Mouse (Mus musculus) myocyte (in vitro differentiated cells): ENCODE data around the gene Srpk2. TPM values are rescaled to one million over a fixed set of nuclear protein-coding genes. Genes with fewer than 3 reads are reported as not detected.

Experiments used
- H3K27me3 ChIP-seq: one replicate; pipeline ENCODE4 v1.6.1; 2011; ENCODE audit not compliant: control insufficient read depth, insufficient read depth, insufficient read length
- H3K36me3 ChIP-seq: one replicate; pipeline ENCODE4 v1.6.1; 2011; ENCODE audit not compliant: control insufficient read depth, insufficient read depth
- H3K4me2 ChIP-seq: one replicate; pipeline ENCODE4 v1.6.1; 2011; ENCODE audit warnings: low read depth, control low read depth
- H3K4me3 ChIP-seq: one replicate; pipeline ENCODE4 v1.5.1; 2011; ENCODE audit warnings: mild to moderate bottlenecking, control low read depth, moderate library complexity
- H3K79me2 ChIP-seq: one replicate; pipeline ENCODE4 v1.6.1; 2011; ENCODE audit not compliant: control insufficient read depth, insufficient read depth
- H3ac ChIP-seq: one replicate; pipeline ENCODE4 v1.6.1; 2011; ENCODE audit not compliant: control insufficient read depth, insufficient read length
- CEBPB ChIP-seq: IDR thresholded peaks from 2 replicates; pipeline ENCODE4 v1.6.1; 2011; ENCODE audit warnings: mild to moderate bottlenecking, moderate library complexity; ENCODE audit not compliant: poor library complexity, insufficient read depth, severe bottlenecking
- E2F4 ChIP-seq: IDR thresholded peaks from one replicate; pipeline ENCODE4 v1.6.1; 2011; ENCODE audit warnings: mild to moderate bottlenecking, control low read depth, moderate library complexity; ENCODE audit not compliant: insufficient read depth
- MAX ChIP-seq: IDR thresholded peaks from one replicate; pipeline ENCODE4 v1.6.1; 2011; ENCODE audit warnings: low read depth, mild to moderate bottlenecking, control low read depth
- MYOD1 ChIP-seq, 3 experiments: IDR thresholded peaks; one replicate each; pipeline ENCODE4 v1.6.1; 2011; ENCODE audit warnings: control low read depth in 2 of 3, low read depth in 2 of 3, mild to moderate bottlenecking in 2 of 3, moderate library complexity in 1 of 3; ENCODE audit not compliant: insufficient read length in 2 of 3, control insufficient read depth in 1 of 3
- MYOG ChIP-seq, 3 experiments: IDR thresholded peaks; one replicate each; pipeline ENCODE4 v1.6.1; 2011; ENCODE audit warnings: control low read depth in 2 of 3, low read depth in 2 of 3, mild to moderate bottlenecking in 2 of 3; ENCODE audit not compliant: insufficient read length in 2 of 3, control insufficient read depth in 1 of 3, insufficient read depth in 1 of 3
- POLR2A ChIP-seq: IDR thresholded peaks from one replicate; pipeline ENCODE4 v1.6.1; 2011; ENCODE audit warnings: low read depth, mild to moderate bottlenecking, control low read depth, moderate library complexity; ENCODE audit not compliant: insufficient read length
- POLR2AphosphoS2 ChIP-seq: IDR thresholded peaks from one replicate; pipeline ENCODE4 v1.6.1; 2011; ENCODE audit warnings: low read depth, control low read depth; ENCODE audit not compliant: insufficient read length
- REST ChIP-seq: IDR thresholded peaks from one replicate; pipeline ENCODE4 v1.6.1; 2011; ENCODE audit warnings: mild to moderate bottlenecking, control low read depth, moderate library complexity; ENCODE audit not compliant: insufficient read depth, insufficient read length
- SRF ChIP-seq: IDR thresholded peaks from one replicate; pipeline ENCODE4 v1.6.1; 2011; ENCODE audit warnings: low read depth; ENCODE audit not compliant: control insufficient read depth, insufficient read length
- TCF12 ChIP-seq: IDR thresholded peaks from one replicate; pipeline ENCODE4 v1.6.1; 2011; ENCODE audit warnings: mild to moderate bottlenecking, control low read depth; ENCODE audit not compliant: poor library complexity, insufficient read depth, severe bottlenecking
- TCF3 ChIP-seq: IDR thresholded peaks from one replicate; pipeline ENCODE4 v1.6.1; 2011; ENCODE audit warnings: low read depth, control low read depth; ENCODE audit not compliant: insufficient read length
- USF1 ChIP-seq: IDR thresholded peaks from one replicate; pipeline ENCODE4 v1.6.1; 2011; ENCODE audit warnings: low read depth, mild to moderate bottlenecking, control low read depth, moderate library complexity
- polyA plus RNA-seq: library from polyadenylated mRNA; unstranded; fragments of >200 nt; fragmentation: generic; extraction: Trizol; gene quantifications from one replicate; pipeline ENCODE4 v1.2.1, GENCODE M21; 2012; ENCODE audit warnings: missing spikeins

Srpk2 gene
- polyA plus RNA-seq, 1 experiment: 8.1 TPM

- Histone ChIP-seq H3K79me2 (no peaks in the 10 kb centered on the region), H3K36me3 (no peaks in the 10 kb centered on the region), H3K27me3 (no peaks in the 10 kb centered on the region), H3ac (no peak overlapping the region), H3K4me2 (peak overlapping the region; percentile 52), H3K4me3 (no peak overlapping the region)
- TF ChIP-seq USF1 (no peak), MYOG (IDR thresholded peaks at IDR 0.05; ENCODE audit: control insufficient read depth in 1 of 3, insufficient read depth in 1 of 3, insufficient read length in 2 of 3, low read depth in 2 of 3) (no peak), TCF12 (no peak), MAX (no peak), MYOD1 (IDR thresholded peaks at IDR 0.05; ENCODE audit: control insufficient read depth in 1 of 3, insufficient read length in 2 of 3, low read depth in 2 of 3) (no peak), REST (no peak), CEBPB (no peak), POLR2AphosphoS2 (no peak), POLR2A (no peak), E2F4 (no peak), TCF3 (no peak), SRF (no peak)
Observed at GRCm38 (mm10) chr5:23627221-23627620, 57.2 kb downstream of the Srpk2 start.

DNA sequence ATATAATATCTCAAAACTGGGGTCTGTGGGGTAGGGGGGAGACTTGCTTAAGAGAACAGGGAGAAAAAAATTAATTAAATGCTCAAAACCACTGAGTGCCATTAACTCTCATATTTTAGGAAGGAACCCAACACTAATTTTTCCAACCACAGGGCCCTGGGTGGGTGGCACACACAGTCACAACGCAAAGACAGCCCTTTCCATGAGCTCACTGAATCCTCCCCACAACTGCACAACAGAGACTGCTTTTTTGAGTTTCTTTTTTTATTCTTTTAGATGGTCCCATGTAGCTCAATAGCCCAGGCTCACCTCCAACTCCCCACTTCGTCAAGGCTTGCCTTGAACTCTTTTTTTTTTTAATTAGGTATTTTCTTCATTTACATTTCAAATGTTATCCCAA, 58.2 kb downstream of the Srpk2 start:
- H3K4me3 ChIP-seq: no peak overlapping the region
- H3K36me3 ChIP-seq: no peaks in the 10 kb centered on the region
- no peak overlapping the region for H3ac ChIP-seq
- no peaks in the 10 kb centered on the region for H3K27me3 ChIP-seq
- no peak overlapping the region for H3K4me2 ChIP-seq
- no peaks in the 10 kb centered on the region for H3K79me2 ChIP-seq
- TF ChIP-seq MYOD1 (IDR thresholded peaks at IDR 0.05; ENCODE audit: control insufficient read depth in 1 of 3, insufficient read length in 2 of 3, low read depth in 2 of 3): no peak
- no peak for TF ChIP-seq REST
- TF ChIP-seq POLR2AphosphoS2: no peak
- TF ChIP-seq TCF12: no peak
- no peak for TF ChIP-seq USF1
- TF ChIP-seq MYOG (IDR thresholded peaks at IDR 0.05; ENCODE audit: control insufficient read depth in 1 of 3, insufficient read depth in 1 of 3, insufficient read length in 2 of 3, low read depth in 2 of 3): no peak
- no peak for TF ChIP-seq POLR2A
- TF ChIP-seq CEBPB: no peak
- TF ChIP-seq E2F4: no peak
- no peak for TF ChIP-seq MAX
- TF ChIP-seq SRF: no peak
- TF ChIP-seq TCF3: no peak

DNA sequence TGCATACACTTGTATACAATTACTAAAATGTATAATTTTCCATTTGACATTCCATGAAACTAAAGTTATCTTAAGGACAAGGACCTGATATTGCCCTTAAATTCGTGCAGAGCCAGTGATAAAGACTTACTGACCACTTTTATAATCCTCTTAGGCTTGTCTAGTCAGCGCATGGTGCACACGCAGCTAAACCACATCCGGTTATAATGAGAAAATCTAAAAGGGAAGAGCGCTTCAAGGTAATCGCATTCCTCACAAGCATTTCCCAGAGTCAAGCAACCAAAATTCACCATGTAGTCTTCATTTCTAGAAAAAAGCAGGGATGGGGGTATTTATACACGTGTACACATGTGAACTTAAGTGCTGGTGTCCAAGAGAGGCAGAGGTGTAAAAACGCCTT, 63.8 kb downstream of the Srpk2 start:
- no peak for TF ChIP-seq TCF3
- TF ChIP-seq E2F4: no peak
- no peak for TF ChIP-seq MYOD1 (IDR thresholded peaks at IDR 0.05; ENCODE audit: control insufficient read depth in 1 of 3, insufficient read length in 2 of 3, low read depth in 2 of 3)
- no peak for TF ChIP-seq MAX
- no peak for TF ChIP-seq REST
- TF ChIP-seq POLR2AphosphoS2: no peak
- no peak for TF ChIP-seq SRF
- TF ChIP-seq USF1: no peak
- no peak for TF ChIP-seq POLR2A
- TF ChIP-seq CEBPB: no peak
- TF ChIP-seq MYOG (IDR thresholded peaks at IDR 0.05; ENCODE audit: control insufficient read depth in 1 of 3, insufficient read depth in 1 of 3, insufficient read length in 2 of 3, low read depth in 2 of 3): no peak
- no peak for TF ChIP-seq TCF12
- Histone ChIP-seq H3K4me3 (no peak overlapping the region), H3K27me3 (no peaks in the 10 kb centered on the region), H3K36me3 (no peaks in the 10 kb centered on the region), H3K79me2 (peaks cover 1% of the 10 kb centered on the region), H3K4me2 (no peak overlapping the region), H3ac (no peak overlapping the region)

GRCm38 (mm10) chr5:23618656-23619055, 65.8 kb downstream of the Srpk2 start:
- no peaks in the 10 kb centered on the region for H3K36me3 ChIP-seq
- H3ac ChIP-seq: no peak overlapping the region
- H3K4me2 ChIP-seq: no peak overlapping the region
- H3K79me2 ChIP-seq: peaks cover 18% of the 10 kb centered on the region
- H3K4me3 ChIP-seq: no peak overlapping the region
- H3K27me3 ChIP-seq: no peaks in the 10 kb centered on the region
- TF ChIP-seq CEBPB (no peak), TCF3 (no peak), E2F4 (no peak), SRF (no peak), POLR2AphosphoS2 (no peak), MYOD1 (IDR thresholded peaks at IDR 0.05; ENCODE audit: control insufficient read depth in 1 of 3, insufficient read length in 2 of 3, low read depth in 2 of 3) (no peak), MAX (no peak), USF1 (no peak), REST (no peak), MYOG (IDR thresholded peaks at IDR 0.05; ENCODE audit: control insufficient read depth in 1 of 3, insufficient read depth in 1 of 3, insufficient read length in 2 of 3, low read depth in 2 of 3) (no peak)

- Histone ChIP-seq H3K36me3 (no peaks in the 10 kb centered on the region), H3ac (no peak overlapping the region), H3K4me2 (peak overlapping the region; percentile 90), H3K27me3 (no peaks in the 10 kb centered on the region), H3K79me2 (peaks cover 27% of the 10 kb centered on the region), H3K4me3 (peak overlapping the region; percentile 32)
- TF ChIP-seq MYOD1 (IDR thresholded peaks at IDR 0.05; ENCODE audit: control insufficient read depth in 1 of 3, insufficient read length in 2 of 3, low read depth in 2 of 3): no peak
- no peak for TF ChIP-seq SRF
- no peak for TF ChIP-seq TCF12
- TF ChIP-seq E2F4: no peak
- no peak for TF ChIP-seq TCF3
- TF ChIP-seq CEBPB: no peak
- no peak for TF ChIP-seq MYOG (IDR thresholded peaks at IDR 0.05; ENCODE audit: control insufficient read depth in 1 of 3, insufficient read depth in 1 of 3, insufficient read length in 2 of 3, low read depth in 2 of 3)
- no peak for TF ChIP-seq MAX
- no peak for TF ChIP-seq REST
- TF ChIP-seq POLR2AphosphoS2: no peak
- TF ChIP-seq USF1: no peak
- TF ChIP-seq POLR2A: no peak
Observed at GRCm38 (mm10) chr5:23617104-23617415, 67.4 kb downstream of the Srpk2 start.
